Mouse (Mus musculus): ENCODE measurements around the gene St6galnac5. TPM values are rescaled to one million over a fixed set of nuclear protein-coding genes. Genes with fewer than 3 reads are reported as not detected.

The St6galnac5 gene
- polyA plus RNA-seq, 1 experiment from 2014 or later: 0.51 TPM

DNA sequence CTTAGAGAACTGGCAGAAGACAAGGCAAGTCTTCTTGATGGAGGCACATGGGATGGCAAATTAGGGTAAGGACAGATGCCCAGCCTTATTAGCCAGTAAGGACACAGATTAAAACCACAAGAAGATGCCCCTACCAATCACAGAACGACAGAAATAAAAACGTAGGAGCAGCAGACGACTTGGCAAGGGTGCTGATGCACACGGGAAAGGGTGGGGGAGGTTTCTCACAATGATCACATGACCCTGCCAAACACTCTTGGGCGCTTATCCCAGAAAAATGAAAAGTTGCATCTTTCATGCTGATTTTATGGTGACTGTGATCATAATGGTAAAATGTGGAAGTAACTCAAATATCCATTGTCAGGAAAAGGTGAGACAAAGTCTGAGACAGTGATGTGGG is 75.0 kb downstream of the St6galnac5 start:
- H3K4me3 ChIP-seq (ENCODE audit: low read depth, low read length): no peak overlapping the region
- no peak overlapping the region for H3K9ac ChIP-seq
- H3K27me3 ChIP-seq (ENCODE audit: insufficient read depth, low read length): no peaks in the 10 kb centered on the region
- no peak for TF ChIP-seq CTCF (IDR thresholded peaks at IDR 0.05; ENCODE audit: low read depth)
- WGBS: 59% methylated on average over 5 of the region's 5 CpGs
- no peaks in the 10 kb centered on the region for H3K4me1 ChIP-seq (ENCODE audit: insufficient read depth)
- H3K27ac ChIP-seq (ENCODE audit: low read depth): no peak overlapping the region
- ATAC-seq (ENCODE audit: insufficient read depth) (no peak), DNase-seq (no peak)
- H3K36me3 ChIP-seq (ENCODE audit: insufficient read depth): no peaks in the 10 kb centered on the region
- no peaks in the 10 kb centered on the region for H3K9me3 ChIP-seq (ENCODE audit: low read depth, low read length)
- no peak overlapping the region for H3K4me2 ChIP-seq

DNA sequence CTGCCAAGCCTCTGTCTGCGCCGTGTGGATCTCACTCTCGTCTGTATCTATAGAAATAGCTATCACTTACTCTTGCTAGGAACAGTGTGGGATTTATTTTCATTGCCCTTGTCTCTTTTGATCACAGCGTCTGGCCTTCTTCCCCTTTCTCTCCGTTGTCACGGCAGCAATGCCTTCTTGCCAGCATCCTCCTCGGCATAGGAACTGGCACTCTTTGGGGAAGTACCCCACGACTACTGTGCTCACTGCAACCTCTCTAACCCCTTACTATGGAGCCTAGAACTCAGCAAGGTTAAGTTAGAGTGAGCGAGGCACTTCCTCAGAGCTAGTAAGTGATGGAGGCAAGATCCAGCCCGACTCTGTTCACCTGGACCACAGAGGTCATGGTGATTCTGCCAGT is 76.2 kb downstream of the St6galnac5 start:
- Histone ChIP-seq H3K36me3 (ENCODE audit: insufficient read depth) (no peaks in the 10 kb centered on the region), H3K4me1 (ENCODE audit: insufficient read depth) (no peaks in the 10 kb centered on the region), H3K27ac (ENCODE audit: low read depth) (no peak overlapping the region), H3K4me3 (ENCODE audit: low read depth, low read length) (no peak overlapping the region), H3K27me3 (ENCODE audit: insufficient read depth, low read length) (no peaks in the 10 kb centered on the region), H3K9me3 (ENCODE audit: low read depth, low read length) (no peaks in the 10 kb centered on the region), H3K9ac (no peak overlapping the region), H3K4me2 (no peak overlapping the region)
- DNase-seq (no peak), ATAC-seq (ENCODE audit: insufficient read depth) (no peak)
- 48% methylated on average over 10 of the region's 10 CpGs for WGBS
- TF ChIP-seq CTCF (IDR thresholded peaks at IDR 0.05; ENCODE audit: low read depth): no peak

DNA sequence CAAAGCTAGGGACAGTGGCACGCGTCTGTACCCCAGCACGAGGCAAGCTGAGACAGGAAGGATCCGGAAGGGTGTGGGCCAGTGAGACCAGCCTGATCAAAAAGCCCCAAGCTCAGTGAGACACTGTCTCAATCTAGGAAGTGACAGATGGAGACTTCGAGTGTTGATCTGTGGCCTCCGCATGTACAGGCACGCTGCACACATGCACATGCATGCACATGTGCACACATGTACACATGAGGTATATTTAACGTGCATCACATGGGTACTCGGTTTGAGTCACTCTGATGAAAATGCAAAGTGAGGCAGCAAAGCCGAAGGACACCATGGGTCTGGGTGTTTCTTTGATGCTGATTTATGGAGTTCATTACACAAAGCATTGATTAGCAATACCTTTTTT is 77.0 kb downstream of the St6galnac5 start:
- Histone ChIP-seq H3K27ac (ENCODE audit: low read depth) (no peak overlapping the region), H3K4me3 (ENCODE audit: low read depth, low read length) (no peak overlapping the region), H3K36me3 (ENCODE audit: insufficient read depth) (no peaks in the 10 kb centered on the region), H3K27me3 (ENCODE audit: insufficient read depth, low read length) (no peaks in the 10 kb centered on the region), H3K9ac (no peak overlapping the region), H3K4me1 (ENCODE audit: insufficient read depth) (no peaks in the 10 kb centered on the region), H3K9me3 (ENCODE audit: low read depth, low read length) (no peaks in the 10 kb centered on the region), H3K4me2 (no peak overlapping the region)
- no peak for ATAC-seq (ENCODE audit: insufficient read depth)
- 90% methylated on average over 10 of the region's 10 CpGs for WGBS
- DNase-seq: no peak
- no peak for TF ChIP-seq CTCF (IDR thresholded peaks at IDR 0.05; ENCODE audit: low read depth)

DNA sequence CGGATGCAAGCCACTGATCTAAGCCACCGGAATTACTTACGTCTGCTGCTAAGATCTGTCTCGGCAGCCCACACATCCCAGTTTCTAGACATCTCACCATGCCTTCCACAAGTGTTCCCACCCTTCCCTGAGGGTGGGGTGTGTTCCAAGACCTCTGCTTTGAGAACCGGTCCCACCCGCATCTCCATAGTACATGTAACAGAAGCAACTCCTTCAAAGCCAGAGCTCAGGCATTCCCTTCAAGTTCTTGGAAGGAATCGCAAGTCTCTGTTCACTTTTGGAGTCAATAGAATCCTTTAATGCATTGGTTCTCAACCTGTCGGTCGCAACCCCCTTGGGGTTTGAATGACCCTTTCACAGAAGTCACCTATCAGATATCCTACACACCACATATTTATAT is 83.1 kb downstream of the St6galnac5 start:
- H3K27me3 ChIP-seq (ENCODE audit: insufficient read depth, low read length): no peaks in the 10 kb centered on the region
- H3K4me1 ChIP-seq (ENCODE audit: insufficient read depth): no peaks in the 10 kb centered on the region
- no peak overlapping the region for H3K4me2 ChIP-seq
- ATAC-seq (ENCODE audit: insufficient read depth) (no peak), DNase-seq (no peak)
- no peaks in the 10 kb centered on the region for H3K36me3 ChIP-seq (ENCODE audit: insufficient read depth)
- no peak overlapping the region for H3K27ac ChIP-seq (ENCODE audit: low read depth)
- no peak overlapping the region for H3K9ac ChIP-seq
- H3K4me3 ChIP-seq (ENCODE audit: low read depth, low read length): no peak overlapping the region
- 91% methylated on average over 9 of the region's 9 CpGs for WGBS
- no peak for TF ChIP-seq CTCF (IDR thresholded peaks at IDR 0.05; ENCODE audit: low read depth)
- H3K9me3 ChIP-seq (ENCODE audit: low read depth, low read length): no peaks in the 10 kb centered on the region

DNA sequence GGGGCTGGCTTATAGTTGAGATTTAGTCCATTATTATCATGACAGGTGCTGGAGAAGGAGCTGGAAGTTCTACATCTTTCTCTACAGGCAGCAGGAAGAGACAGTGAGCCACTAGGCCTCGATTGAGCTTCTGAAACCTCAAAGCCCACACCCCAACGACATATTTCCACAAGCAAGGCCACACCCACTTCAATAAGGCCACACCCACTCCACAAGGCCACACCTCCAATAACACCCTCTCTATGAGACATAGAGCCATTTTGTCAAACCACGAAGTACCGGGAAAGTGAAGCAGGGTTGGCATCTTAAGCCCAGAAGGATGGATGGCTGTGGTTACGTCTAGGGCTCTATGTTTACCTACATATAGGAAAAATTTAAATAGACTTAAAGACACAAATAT is 84.8 kb downstream of the St6galnac5 start:
- 77% methylated on average over 5 of the region's 5 CpGs for WGBS

DNA sequence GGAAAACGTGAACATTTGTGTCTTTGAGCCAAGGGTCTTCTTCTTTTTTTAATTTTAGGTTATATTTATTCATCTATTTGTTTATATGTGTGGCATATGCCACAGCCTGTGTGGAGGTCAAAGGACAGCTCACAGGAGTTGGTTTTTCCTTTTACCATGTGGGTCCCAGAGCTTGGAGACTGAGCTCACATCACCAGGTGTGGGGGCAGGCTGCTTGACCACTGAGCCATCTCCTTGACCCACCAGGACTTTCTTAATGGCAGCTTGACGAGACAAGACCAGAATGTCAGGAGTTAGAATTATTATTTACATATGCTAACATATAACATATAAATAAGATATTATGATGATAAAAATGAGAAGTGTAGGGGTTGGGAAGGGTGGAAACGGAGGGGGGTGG is 85.9 kb downstream of the St6galnac5 start:
- DNase-seq (no peak), ATAC-seq (ENCODE audit: insufficient read depth) (no peak)
- H3K27ac ChIP-seq (ENCODE audit: low read depth): no peak overlapping the region
- TF ChIP-seq CTCF (IDR thresholded peaks at IDR 0.05; ENCODE audit: low read depth): no peak
- H3K36me3 ChIP-seq (ENCODE audit: insufficient read depth): no peaks in the 10 kb centered on the region
- no peak overlapping the region for H3K9ac ChIP-seq
- no peaks in the 10 kb centered on the region for H3K4me1 ChIP-seq (ENCODE audit: insufficient read depth)
- no peak overlapping the region for H3K4me2 ChIP-seq
- H3K4me3 ChIP-seq (ENCODE audit: low read depth, low read length): no peak overlapping the region
- H3K27me3 ChIP-seq (ENCODE audit: insufficient read depth, low read length): no peaks in the 10 kb centered on the region
- 59% methylated on average over 3 of the region's 3 CpGs for WGBS
- no peaks in the 10 kb centered on the region for H3K9me3 ChIP-seq (ENCODE audit: low read depth, low read length)

More for the DNA sequence above, 84.8 kb downstream of the St6galnac5 start:
- Histone ChIP-seq H3K4me2 (no peak overlapping the region), H3K4me3 (ENCODE audit: low read depth, low read length) (no peak overlapping the region), H3K36me3 (ENCODE audit: insufficient read depth) (no peaks in the 10 kb centered on the region), H3K9ac (no peak overlapping the region), H3K27me3 (ENCODE audit: insufficient read depth, low read length) (no peaks in the 10 kb centered on the region), H3K4me1 (ENCODE audit: insufficient read depth) (no peaks in the 10 kb centered on the region), H3K27ac (ENCODE audit: low read depth) (no peak overlapping the region), H3K9me3 (ENCODE audit: low read depth, low read length) (no peaks in the 10 kb centered on the region)
- TF ChIP-seq CTCF (IDR thresholded peaks at IDR 0.05; ENCODE audit: low read depth): no peak
- DNase-seq (no peak), ATAC-seq (ENCODE audit: insufficient read depth) (no peak)

DNA sequence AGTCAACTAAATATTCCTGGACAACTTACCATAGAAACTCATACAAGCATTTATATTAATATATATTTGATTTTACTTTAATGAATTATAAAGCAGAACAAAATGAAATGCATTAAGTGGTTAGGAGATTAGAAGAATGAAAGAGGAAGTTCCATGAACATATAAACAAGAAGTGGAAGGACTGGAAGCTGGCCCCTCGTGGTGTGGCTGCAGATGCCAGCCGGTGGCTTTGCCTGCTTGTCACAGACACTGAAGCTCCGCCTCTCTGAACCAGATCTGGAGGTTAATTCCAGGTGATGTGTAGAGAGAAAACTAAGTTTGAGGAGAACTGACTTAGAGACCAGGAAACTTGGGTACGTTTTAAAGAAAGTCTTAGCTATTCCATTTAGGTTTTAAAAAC is 87.1 kb downstream of the St6galnac5 start:
- TF ChIP-seq CTCF (IDR thresholded peaks at IDR 0.05; ENCODE audit: low read depth): no peak
- ATAC-seq (ENCODE audit: insufficient read depth) (no peak), DNase-seq (no peak)
- Histone ChIP-seq H3K27me3 (ENCODE audit: insufficient read depth, low read length) (no peaks in the 10 kb centered on the region), H3K27ac (ENCODE audit: low read depth) (no peak overlapping the region), H3K4me2 (no peak overlapping the region), H3K36me3 (ENCODE audit: insufficient read depth) (no peaks in the 10 kb centered on the region), H3K9me3 (ENCODE audit: low read depth, low read length) (no peaks in the 10 kb centered on the region), H3K4me1 (ENCODE audit: insufficient read depth) (no peaks in the 10 kb centered on the region), H3K9ac (no peak overlapping the region), H3K4me3 (ENCODE audit: low read depth, low read length) (no peak overlapping the region)
- WGBS: 33% methylated on average over 4 of the region's 4 CpGs

DNA sequence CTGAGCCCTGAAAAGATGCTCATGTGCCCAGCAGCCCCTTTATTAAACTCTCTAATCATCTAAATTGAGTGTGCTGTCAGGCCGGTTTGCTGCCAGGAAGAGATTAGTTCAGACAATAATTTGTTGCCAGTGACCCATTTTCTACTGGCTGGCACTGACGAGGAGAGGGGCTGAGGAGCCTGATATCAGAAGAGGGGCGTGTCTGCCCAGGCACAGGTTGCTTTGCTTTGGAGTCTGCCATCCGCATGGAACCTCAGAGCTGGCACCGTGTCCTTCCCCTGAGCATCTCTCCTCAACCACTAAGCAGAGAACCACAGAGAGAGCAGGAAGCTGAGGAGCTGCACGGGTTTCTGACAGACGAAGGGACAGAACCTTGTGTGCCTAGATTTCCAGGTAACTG is 93.9 kb downstream of the St6galnac5 start:
- Histone ChIP-seq H3K9ac (no peak overlapping the region), H3K27me3 (ENCODE audit: insufficient read depth, low read length) (no peaks in the 10 kb centered on the region), H3K4me3 (ENCODE audit: low read depth, low read length) (no peak overlapping the region), H3K9me3 (ENCODE audit: low read depth, low read length) (no peaks in the 10 kb centered on the region), H3K27ac (ENCODE audit: low read depth) (no peak overlapping the region), H3K36me3 (ENCODE audit: insufficient read depth) (no peaks in the 10 kb centered on the region), H3K4me1 (ENCODE audit: insufficient read depth) (no peaks in the 10 kb centered on the region), H3K4me2 (no peak overlapping the region)
- ATAC-seq (ENCODE audit: insufficient read depth) (no peak), DNase-seq (no peak)
- WGBS: 63% methylated on average over 7 of the region's 7 CpGs
- TF ChIP-seq CTCF (IDR thresholded peaks at IDR 0.05; ENCODE audit: low read depth): no peak
